In the genomic region with DNA sequence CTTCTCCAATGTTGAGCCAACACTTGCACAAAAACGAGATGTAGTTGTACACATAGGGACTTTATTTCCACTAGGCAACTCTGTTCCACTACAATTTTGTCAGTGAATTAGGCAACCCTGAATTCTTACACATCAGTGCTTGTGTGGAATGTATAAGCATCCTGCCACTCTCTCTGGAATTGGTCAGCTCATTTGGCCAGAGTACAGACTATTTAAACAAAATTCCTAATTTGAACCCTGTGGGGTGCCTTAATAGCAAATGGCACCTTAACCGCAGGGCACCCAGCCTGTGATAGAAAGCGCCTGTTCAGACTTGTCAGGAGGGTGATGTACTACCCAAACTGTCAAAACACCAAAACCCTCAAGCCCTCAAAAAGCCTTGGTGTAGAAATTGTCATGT, we compare ENCODE assay signal across 14 mouse cellular contexts. TPM values are rescaled to one million over a fixed set of nuclear protein-coding genes. Genes with fewer than 3 reads are reported as not detected.
DNase-seq lines count a peak whose midpoint lies in the region.
"Had no signal": no experiment of that assay in that cellular context is flagged by ENCODE, and none has a peak within 500 bp of the region (broad histone marks: within the 10 kb centered on the region; RNA-seq: fewer than 3 reads in every experiment).

No protein-coding gene starts in this region.

- intact Hi-C loops in left cerebral cortex, postnatal 4 days (cut with DNase I), result no loop called here

- peak; percentile 34 for DNase-seq in left cerebral cortex, postnatal 4 days
- no peak for DNase-seq in left cerebral cortex, adult 18-20 months (ENCODE audit: low spot score in 2 of 2)
- peak; percentile 7 for DNase-seq in 3T3-L1 (ENCODE audit: low read depth, low spot score)
- DNase-seq in NIH3T3 (ENCODE audit: low read depth), result peak; percentile 40
- DNase-seq in cerebellum, postnatal 25 days, result peak; percentile 36 to 58
- DNase-seq in kidney, adult 9 months, result no peak
- no peak for DNase-seq in frontal cortex, postnatal 25 days (ENCODE audit: low spot score in 2 of 2)
- DNase-seq: adrenal gland, postnatal 25 days; heart, postnatal 36 days; kidney, postnatal 4 days; lung, postnatal 14 days; thymus, postnatal 36 days had no signal

RNA-seq across cellular contexts. Expression of a gene that starts 56.4 kb away (rescaled TPM):
- 1 to 10 TPM; 2.4 to 2.6 TPM for total RNA-seq in left cerebral cortex, postnatal 4 days (2021)
- 1 to 10 TPM; 1.1 to 1.4 TPM for total RNA-seq in left cerebral cortex, adult 18-20 months (2021)
- total RNA-seq: CH12.LX; megakaryocyte-erythroid progenitor cell, adult 5-6 weeks had no signal

Comparison
In these comparisons a context has a peak if more than half of its experiments do, and no peak if none do; other contexts are left out.
1. DNase-seq: peak in left cerebral cortex, postnatal 4 days (single experiment), 3T3-L1 (single experiment), NIH3T3 (single experiment) and cerebellum, postnatal 25 days (2 of 2); none in left cerebral cortex, adult 18-20 months (0 of 2), kidney, adult 9 months (single experiment) and frontal cortex, postnatal 25 days (0 of 2).